Mouse (Mus musculus) intestine, embryonic 16.5 days (tissue): ENCODE results near the gene Adgrd1. TPM values are rescaled to one million over a fixed set of nuclear protein-coding genes. Genes with fewer than 3 reads are reported as not detected.

ENCODE experiments used
- ATAC-seq: fragments of 200-750 bp; cut with Nextera tagmentation; 2 replicates; pipeline ENCODE4 v1.8.0; 2017; ENCODE audit warnings: moderate TSS enrichment, moderate library complexity
- H3K27ac ChIP-seq: fragments of 300-500 bp; sonication (generic); 2 replicates; pipeline ENCODE4 v1.5.1; 2014; ENCODE audit warnings: mild to moderate bottlenecking, low read length
- H3K27me3 ChIP-seq: fragments of 300-500 bp; sonication (generic); replicated peaks from 2 replicates; pipeline ENCODE4 v1.6.1; 2014; ENCODE audit warnings: low read length, control low read depth, mixed read lengths; ENCODE audit not compliant: control insufficient read depth, insufficient read depth
- H3K36me3 ChIP-seq: fragments of 300-500 bp; sonication (generic); 2 replicates; pipeline ENCODE4 v1.6.1; 2014; ENCODE audit warnings: low read length, control low read depth; ENCODE audit not compliant: control insufficient read depth, insufficient read depth
- H3K4me1 ChIP-seq: fragments of 300-500 bp; sonication (generic); 2 replicates; pipeline ENCODE4 v1.6.1; 2014; ENCODE audit warnings: low read length, control low read depth, mixed read lengths; ENCODE audit not compliant: control insufficient read depth, insufficient read depth
- H3K4me2 ChIP-seq: fragments of 300-500 bp; sonication (generic); 2 replicates; pipeline ENCODE4 v1.6.1; 2014; ENCODE audit warnings: low read depth, low read length, control low read depth
- H3K4me3 ChIP-seq: fragments of 300-500 bp; sonication (generic); 2 replicates; pipeline ENCODE4 v1.5.1; 2014; ENCODE audit warnings: mild to moderate bottlenecking, low read length
- H3K9ac ChIP-seq: fragments of 300-500 bp; sonication (generic); 2 replicates; pipeline ENCODE4 v1.6.1; 2014; ENCODE audit warnings: low read depth, low read length
- H3K9me3 ChIP-seq: fragments of 300-500 bp; sonication (generic); 2 replicates; pipeline ENCODE4 v1.6.1; 2016; ENCODE audit warnings: low read length, control low read depth; ENCODE audit not compliant: control insufficient read depth
- WGBS: fragments of 180-500 bp; shearing (Covaris S2); extraction: QIAGEN DNeasy Blood & Tissue Kit; methylation state at CpG from one replicate; pipeline ENCODE4 v1.1.7; 2014; 5-methylcytosine and 5-hydroxymethylcytosine counted together
- polyA plus RNA-seq: library from polyadenylated mRNA; unstranded; fragments of >200 nt; fragmentation: Nextera tagmentation; extraction: Ambion mirVana; gene quantifications from 2 replicates; pipeline ENCODE4 v1.2.1, GENCODE M21; 2015

The Adgrd1 gene
- polyA plus RNA-seq, 1 experiment from 2014 or later, result 1.0 TPM

DNA sequence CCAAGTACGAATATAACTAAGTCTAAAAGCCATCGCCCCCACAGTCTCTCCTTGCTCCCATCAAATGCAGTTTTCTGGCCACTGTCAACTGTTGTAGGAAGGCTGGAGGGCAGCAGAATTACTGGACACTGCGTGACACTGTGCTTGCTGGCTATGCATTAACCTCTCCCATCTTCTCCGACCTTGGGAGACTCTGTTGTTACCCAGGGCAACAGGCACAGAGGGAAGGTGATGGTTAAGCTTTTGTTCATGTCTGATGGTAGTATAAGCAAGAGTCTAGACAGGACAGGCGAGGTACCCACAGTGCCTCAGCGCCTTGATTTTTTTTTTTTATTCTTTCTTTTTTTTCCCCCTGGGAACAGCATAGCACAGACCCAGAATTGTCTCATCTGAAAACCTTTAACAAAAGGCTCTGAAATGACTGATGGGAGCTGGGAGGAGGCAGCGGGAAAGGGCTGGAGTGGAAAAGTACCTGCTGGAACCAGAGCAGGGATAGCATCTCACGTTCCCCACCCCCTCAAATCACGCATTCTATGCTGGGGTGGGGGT lies 100.5 kb downstream of the Adgrd1 start:
- H3K4me3 ChIP-seq, result no peak overlapping the region
- no peaks in the 10 kb centered on the region for H3K4me1 ChIP-seq
- H3K27ac ChIP-seq, result no peak overlapping the region
- no peak overlapping the region for H3K4me2 ChIP-seq
- 63% methylated on average over 9 of the region's 9 CpGs for WGBS
- no peaks in the 10 kb centered on the region for H3K9me3 ChIP-seq
- no peak overlapping the region for H3K9ac ChIP-seq
- no peaks in the 10 kb centered on the region for H3K27me3 ChIP-seq
- H3K36me3 ChIP-seq, result no peaks in the 10 kb centered on the region
- no peak for ATAC-seq

DNA sequence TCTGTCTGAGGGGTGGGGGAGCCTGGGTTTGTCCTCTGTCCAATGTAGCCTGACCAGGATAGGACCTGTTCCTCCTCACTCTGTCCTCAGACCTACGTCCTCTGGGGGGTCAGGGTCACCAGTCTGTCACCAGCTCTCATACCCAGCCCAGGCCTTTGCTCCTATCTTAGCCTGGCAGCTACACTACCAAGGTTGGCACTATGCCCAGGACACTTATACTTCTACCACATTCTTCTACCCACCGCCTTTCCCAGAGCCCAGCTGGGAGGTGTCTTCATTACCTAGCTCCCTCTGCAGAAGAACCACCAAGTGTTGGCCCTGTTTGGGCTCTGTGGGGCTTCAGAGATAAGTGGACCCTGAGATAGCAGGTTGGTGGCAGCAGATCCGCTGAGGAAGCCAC lies 103.6 kb downstream of the Adgrd1 start:
- Histone ChIP-seq H3K27ac (no peak overlapping the region), H3K9me3 (no peaks in the 10 kb centered on the region), H3K36me3 (no peaks in the 10 kb centered on the region), H3K4me2 (no peak overlapping the region), H3K4me1 (no peaks in the 10 kb centered on the region), H3K27me3 (no peaks in the 10 kb centered on the region), H3K9ac (no peak overlapping the region), H3K4me3 (no peak overlapping the region)
- WGBS, result 77% methylated on average over 3 of the region's 3 CpGs
- ATAC-seq, result no peak

DNA sequence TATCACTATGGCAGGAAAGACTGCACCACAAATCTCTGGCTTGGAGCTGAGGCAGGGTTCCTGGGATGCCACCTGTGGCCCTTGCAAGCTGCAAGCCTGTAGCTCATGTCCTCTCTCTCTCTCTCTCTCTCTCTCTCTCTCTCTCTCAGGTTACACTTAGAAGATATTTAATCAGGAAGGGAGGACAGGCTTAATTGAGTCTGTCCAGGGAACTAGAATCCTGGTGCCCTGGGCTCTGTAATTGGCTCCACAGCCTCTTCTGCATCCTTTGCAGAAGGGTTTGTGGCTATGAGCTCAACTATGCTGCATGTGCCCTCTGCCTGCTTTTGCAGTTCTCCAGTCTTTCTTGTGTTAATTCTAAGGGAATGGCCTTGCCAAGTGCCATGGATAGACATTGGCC lies 111.7 kb downstream of the Adgrd1 start:
- no peaks in the 10 kb centered on the region for H3K9me3 ChIP-seq
- ATAC-seq, result no peak
- H3K4me2 ChIP-seq, result no peak overlapping the region
- H3K27ac ChIP-seq, result no peak overlapping the region
- no peaks in the 10 kb centered on the region for H3K4me1 ChIP-seq
- H3K27me3 ChIP-seq, result no peaks in the 10 kb centered on the region
- H3K36me3 ChIP-seq, result no peaks in the 10 kb centered on the region
- no peak overlapping the region for H3K4me3 ChIP-seq
- no peak overlapping the region for H3K9ac ChIP-seq

DNA sequence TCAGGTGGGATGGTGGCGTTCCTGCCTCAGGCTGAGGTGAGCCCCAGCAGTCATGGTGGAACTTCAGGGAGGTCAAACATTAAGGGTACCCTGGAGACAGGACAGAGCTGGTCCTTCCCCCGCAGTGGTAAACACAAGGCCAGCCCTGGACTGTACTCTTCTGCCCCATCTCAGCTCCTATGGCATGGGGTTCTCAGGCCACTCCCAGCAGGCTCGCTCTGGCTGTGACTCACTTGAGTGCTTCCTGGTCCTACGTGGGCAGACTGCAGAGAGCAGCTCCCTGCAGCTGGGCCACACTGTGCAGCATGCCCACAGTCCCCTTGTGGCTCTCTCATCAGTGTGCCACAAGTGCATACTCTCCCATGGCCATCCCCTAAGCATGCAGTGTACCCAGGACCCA lies 112.3 kb downstream of the Adgrd1 start:
- no peak for ATAC-seq

DNA sequence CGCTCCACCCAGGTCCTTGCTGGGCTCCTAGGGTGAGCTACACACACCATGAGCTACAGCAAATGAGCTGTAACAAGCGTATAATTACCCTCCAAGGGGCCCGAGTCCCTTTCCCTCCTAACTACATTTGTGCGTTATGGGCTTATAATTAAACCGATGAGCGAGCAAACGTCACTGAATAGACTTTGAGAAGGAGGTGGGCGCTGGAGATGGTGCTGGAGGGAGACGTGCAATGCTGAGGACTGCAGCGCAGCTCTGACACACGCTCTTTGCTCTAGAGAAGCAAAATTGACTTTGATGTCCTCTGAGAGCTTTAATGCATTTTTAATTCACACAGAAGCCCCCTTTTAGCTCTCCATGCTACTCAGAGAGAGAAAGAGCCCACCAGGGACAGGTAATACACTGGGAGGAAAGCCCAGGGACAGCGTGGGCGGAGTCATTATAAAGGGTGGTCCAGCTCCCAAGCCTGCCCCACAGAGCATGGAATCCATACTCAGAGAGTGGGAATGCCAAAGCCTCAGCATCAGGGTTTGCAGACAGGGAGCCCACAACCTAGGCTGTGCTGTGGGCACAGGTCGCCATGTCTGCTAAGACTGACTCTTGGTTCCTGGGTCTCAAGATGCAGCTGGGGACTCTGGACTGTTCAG lies 115.0 kb downstream of the Adgrd1 start:
- H3K27ac ChIP-seq, result no peak overlapping the region
- H3K4me2 ChIP-seq, result no peak overlapping the region
- no peak for ATAC-seq
- no peaks in the 10 kb centered on the region for H3K9me3 ChIP-seq
- no peaks in the 10 kb centered on the region for H3K4me1 ChIP-seq
- no peak overlapping the region for H3K4me3 ChIP-seq
- no peaks in the 10 kb centered on the region for H3K27me3 ChIP-seq
- no peaks in the 10 kb centered on the region for H3K36me3 ChIP-seq
- 64% methylated on average over 14 of the region's 14 CpGs for WGBS
- no peak overlapping the region for H3K9ac ChIP-seq

More for the DNA sequence above, 112.3 kb downstream of the Adgrd1 start:
- Histone ChIP-seq H3K9ac (no peak overlapping the region), H3K4me3 (no peak overlapping the region), H3K4me2 (no peak overlapping the region), H3K27ac (no peak overlapping the region), H3K4me1 (no peaks in the 10 kb centered on the region), H3K27me3 (no peaks in the 10 kb centered on the region), H3K36me3 (no peaks in the 10 kb centered on the region), H3K9me3 (no peaks in the 10 kb centered on the region)
- 69% methylated on average over 4 of the region's 4 CpGs for WGBS

DNA sequence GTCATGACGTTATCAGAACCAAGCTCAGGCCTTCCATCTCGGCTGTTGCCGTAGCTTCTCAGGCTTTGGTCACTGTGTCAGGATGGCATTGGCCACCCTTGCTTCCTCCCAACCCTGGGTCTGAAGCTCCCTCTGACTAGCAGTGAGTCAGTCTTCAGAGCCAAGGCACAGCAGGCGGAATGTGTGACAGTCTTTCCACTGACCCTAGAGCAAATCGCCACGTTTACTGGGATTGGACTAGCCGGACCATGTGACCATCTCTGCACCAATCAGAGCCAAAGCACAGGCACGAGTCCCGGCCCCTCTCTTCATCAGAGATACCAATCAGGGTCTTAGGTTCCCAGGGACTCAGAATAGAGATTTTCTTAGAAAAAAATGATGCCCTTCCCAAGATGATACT lies 117.5 kb downstream of the Adgrd1 start:
- H3K27me3 ChIP-seq, result no peaks in the 10 kb centered on the region
- H3K36me3 ChIP-seq, result no peaks in the 10 kb centered on the region
- H3K4me3 ChIP-seq, result no peak overlapping the region
- H3K4me1 ChIP-seq, result no peaks in the 10 kb centered on the region
- no peak for ATAC-seq
- WGBS, result 49% methylated on average over 9 of the region's 9 CpGs
- no peaks in the 10 kb centered on the region for H3K9me3 ChIP-seq
- H3K4me2 ChIP-seq, result no peak overlapping the region
- H3K9ac ChIP-seq, result no peak overlapping the region
- H3K27ac ChIP-seq, result no peak overlapping the region

DNA sequence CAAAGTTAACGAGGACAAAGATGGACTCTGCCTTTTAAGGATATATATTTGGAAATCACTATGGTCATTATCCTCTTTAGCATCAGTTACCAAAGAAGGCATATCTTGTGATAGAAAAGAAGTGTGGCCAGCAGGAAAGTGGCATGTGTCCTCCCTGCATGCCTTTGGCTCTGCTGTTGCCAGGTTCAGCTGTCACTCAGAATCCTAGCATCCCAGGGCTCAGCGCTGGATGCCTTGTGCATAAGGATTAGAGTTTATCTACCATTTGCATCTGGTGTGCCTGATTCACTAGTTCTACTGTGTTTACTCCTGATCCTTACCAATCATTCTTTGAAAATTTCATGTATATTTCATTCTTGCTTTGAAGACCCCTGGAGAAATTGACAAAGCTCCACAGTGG lies 119.5 kb downstream of the Adgrd1 start:
- WGBS, result 87% methylated on average over 2 of the region's 2 CpGs
- Histone ChIP-seq H3K4me3 (no peak overlapping the region), H3K36me3 (no peaks in the 10 kb centered on the region), H3K4me1 (no peaks in the 10 kb centered on the region), H3K4me2 (no peak overlapping the region), H3K27me3 (no peaks in the 10 kb centered on the region), H3K9me3 (no peaks in the 10 kb centered on the region), H3K27ac (no peak overlapping the region), H3K9ac (no peak overlapping the region)
- ATAC-seq, result no peak

DNA sequence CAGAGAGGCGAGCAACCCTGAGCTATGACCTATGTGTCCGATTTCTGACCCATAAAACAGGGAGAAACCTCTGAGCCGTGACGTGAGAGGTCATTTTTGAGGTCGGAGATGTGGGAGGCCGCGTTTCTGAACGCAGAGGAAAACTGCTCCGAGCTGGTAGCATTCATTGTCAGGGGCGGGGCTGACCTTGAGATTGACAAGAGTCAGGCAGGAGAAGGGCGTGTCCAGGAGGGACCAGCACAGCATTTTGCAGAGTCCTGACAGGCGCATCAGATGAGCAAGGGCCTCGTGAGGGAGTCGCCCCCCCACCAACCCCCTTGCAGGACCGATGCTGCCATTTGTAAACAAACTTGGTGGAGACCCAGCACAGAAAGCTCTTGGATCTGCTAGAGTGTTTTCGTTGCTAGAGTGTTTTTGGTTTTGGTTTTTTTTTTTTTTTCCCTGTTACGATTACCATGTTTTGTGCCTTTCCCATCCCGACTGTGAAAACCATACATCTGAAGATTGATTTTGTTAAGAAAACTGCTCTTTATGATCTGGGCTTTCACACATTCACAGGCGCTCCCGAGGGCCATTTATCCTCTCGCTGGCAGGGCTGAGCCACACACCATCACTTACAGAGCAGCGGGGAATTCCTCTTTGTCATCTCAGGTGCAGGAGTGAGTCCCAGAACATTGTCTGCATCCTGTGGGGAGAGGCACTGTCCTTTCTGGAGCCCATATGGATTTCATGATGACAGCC lies 121.1 kb downstream of the Adgrd1 start:
- Histone ChIP-seq H3K27me3 (no peaks in the 10 kb centered on the region), H3K27ac (no peak overlapping the region), H3K4me2 (peak overlapping the region; percentile 37), H3K36me3 (no peaks in the 10 kb centered on the region), H3K4me3 (no peak overlapping the region), H3K9me3 (no peaks in the 10 kb centered on the region), H3K9ac (no peak overlapping the region), H3K4me1 (no peaks in the 10 kb centered on the region)
- WGBS, result 6% methylated on average over 22 of the region's 22 CpGs
- no peak for ATAC-seq

DNA sequence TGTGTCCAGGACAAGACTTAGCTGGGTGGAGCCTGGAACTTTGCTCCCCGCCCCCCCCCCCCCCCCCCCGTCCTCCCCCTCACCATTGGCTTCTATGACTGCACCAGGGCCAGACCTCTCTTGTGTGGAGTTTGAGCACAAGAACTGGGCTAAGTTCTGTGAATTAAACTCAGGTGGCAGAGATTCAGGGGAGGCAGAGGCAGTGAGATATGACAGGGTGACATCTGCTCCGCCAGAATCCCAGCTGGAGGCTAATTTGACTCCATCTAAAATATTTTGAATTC lies 121.6 kb downstream of the Adgrd1 start:
- H3K4me1 ChIP-seq, result no peaks in the 10 kb centered on the region
- H3K27ac ChIP-seq, result no peak overlapping the region
- no peak overlapping the region for H3K9ac ChIP-seq
- no peak overlapping the region for H3K4me3 ChIP-seq
- 45% methylated on average over 1 of the region's 3 CpGs for WGBS
- H3K36me3 ChIP-seq, result no peaks in the 10 kb centered on the region
- no peak overlapping the region for H3K4me2 ChIP-seq
- no peak for ATAC-seq
- H3K27me3 ChIP-seq, result no peaks in the 10 kb centered on the region
- no peaks in the 10 kb centered on the region for H3K9me3 ChIP-seq
